In the genomic region with DNA sequence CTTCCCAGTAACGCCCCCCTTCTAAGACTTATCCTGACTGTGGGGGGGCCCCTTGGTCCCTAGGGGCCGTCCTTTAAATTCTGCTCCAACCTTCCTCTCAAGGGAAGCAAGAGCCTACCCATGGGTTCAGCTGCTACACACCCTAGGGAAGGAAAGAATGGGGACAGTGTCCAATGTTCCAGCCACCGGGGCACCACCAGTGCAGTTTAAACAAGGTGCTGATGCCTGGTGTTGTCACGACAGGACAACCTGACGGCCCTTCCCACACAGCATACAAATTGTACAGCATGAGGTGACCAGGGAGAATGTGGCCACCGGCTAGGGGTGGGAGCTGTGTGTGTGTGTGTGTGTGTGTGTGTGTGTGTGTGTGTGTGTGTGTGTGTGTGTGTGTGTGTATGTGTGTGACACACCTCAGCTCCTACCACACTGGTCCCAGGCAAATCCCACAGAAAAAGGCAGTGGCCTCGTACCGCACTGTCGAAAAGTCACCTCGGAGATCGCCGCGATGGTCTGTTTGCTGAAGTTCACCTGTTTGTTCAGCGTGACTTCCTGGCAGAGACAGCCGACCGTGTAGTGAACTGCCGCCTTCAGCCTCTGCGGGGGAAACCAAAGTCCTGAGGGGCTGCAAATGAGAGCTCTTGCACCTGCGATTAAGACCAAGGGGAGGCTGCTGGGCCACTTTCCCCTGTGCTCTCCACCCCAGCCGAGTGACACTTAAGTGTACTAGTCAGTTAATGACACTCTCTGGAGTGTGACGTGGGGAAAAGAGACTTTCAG, we compare ENCODE assay signal across 20 mouse cellular contexts. TPM values are rescaled to one million over a fixed set of nuclear protein-coding genes. Genes with fewer than 3 reads are reported as not detected.
DNase-seq lines count a peak whose midpoint lies in the region; ATAC-seq and TF ChIP-seq lines count a peak whose summit lies in the region.
"Had no signal": no experiment of that assay in that cellular context is flagged by ENCODE, and none has a peak within 500 bp of the region (broad histone marks: within the 10 kb centered on the region; RNA-seq: fewer than 3 reads in every experiment).

No protein-coding gene starts in this region.

- ATAC-seq in liver, embryonic 16.5 days (ENCODE audit: low read depth), result peak; percentile 50; the same call in 1 of the 2 replicates
- no peak for ATAC-seq in midbrain, embryonic 13.5 days
- ATAC-seq: forebrain, embryonic 14.5 days; inflammation-experienced regulatory T-cells, adult 6 months had no signal

- no peak for TF ChIP-seq RAD21 in CH12.LX (IDR thresholded peaks at IDR 0.05; ENCODE audit: low read depth, low read length)

- H3K4me3 ChIP-seq in gastrocnemius, adult 2 months, result no peak overlapping the region
- H3K4me3 ChIP-seq in CH12.LX (replicated peaks in 1 of 3; ENCODE audit: low read depth in 2 of 3, low read length in 2 of 3, poor library complexity in 1 of 3), result peak overlapping the region in 2 of 3 experiments; percentile 30 to 34
- no peak overlapping the region for H3K4me3 ChIP-seq in liver, embryonic 16.5 days (ENCODE audit: low read depth, low read length)
- no peak overlapping the region for H3K4me3 ChIP-seq in midbrain, embryonic 13.5 days (replicated peaks)
- H3K4me3 ChIP-seq: heart, embryonic 15.5 days; kidney, embryonic 15.5 days; neural tube, embryonic 13.5 days had no signal

- H3K27me3 ChIP-seq in CH12.LX (replicated peaks), result no peaks in the 10 kb centered on the region
- H3K27me3 ChIP-seq in liver, embryonic 16.5 days (ENCODE audit: control insufficient read depth, insufficient read depth, low read depth, low read length), result no peaks in the 10 kb centered on the region
- H3K27me3 ChIP-seq in midbrain, embryonic 13.5 days, result no peaks in the 10 kb centered on the region
- H3K27me3 ChIP-seq: heart, embryonic 15.5 days; kidney, embryonic 15.5 days; neural tube, embryonic 13.5 days had no signal

- no peak for TF ChIP-seq CTCF in gastrocnemius, adult 2 months (IDR thresholded peaks at IDR 0.05)
- no peak for TF ChIP-seq CTCF in CH12.LX (conservative IDR thresholded peaks at IDR 0.05 in 1 of 2, IDR thresholded peaks at IDR 0.05 in 1 of 2; ENCODE audit: low read depth in 2 of 2, low read length in 2 of 2)

- H3K9ac ChIP-seq in CH12.LX (ENCODE audit: insufficient read depth, low read depth), result no peak overlapping the region
- no peak overlapping the region for H3K9ac ChIP-seq in liver, embryonic 16.5 days (ENCODE audit: low read depth, low read length)
- H3K9ac ChIP-seq in midbrain, embryonic 13.5 days (replicated peaks), result no peak overlapping the region
- H3K9ac ChIP-seq: heart, embryonic 15.5 days; kidney, embryonic 15.5 days; liver, embryonic 14.5 days; neural tube, embryonic 13.5 days had no signal

- H3K4me1 ChIP-seq in CH12.LX (ENCODE audit: control insufficient read depth in 1 of 2, insufficient read depth in 2 of 2), result peaks cover 9 to 62% of the 10 kb centered on the region in 2 experiments
- peaks cover 7% of the 10 kb centered on the region for H3K4me1 ChIP-seq in liver, embryonic 16.5 days (ENCODE audit: control insufficient read depth, low read depth, low read length)
- peaks cover 8% of the 10 kb centered on the region for H3K4me1 ChIP-seq in midbrain, embryonic 13.5 days (replicated peaks)

- 74% methylated on average over 21 of the region's 21 CpGs for WGBS in liver, embryonic 16.5 days (ENCODE audit: insufficient replicate concordance)
- WGBS in midbrain, embryonic 13.5 days, result 89% methylated on average over 21 of the region's 21 CpGs

- in situ Hi-C loops in CH12.LX (cut with MboI; ENCODE audit: low pct_ligation_motif_present, low pct_unique_long_range_greater_than_20kb, low sequenced_read_pairs), result no loop called here

- peaks cover 15 to 48% of the 10 kb centered on the region in 2 experiments for H3K36me3 ChIP-seq in CH12.LX (replicated peaks in 1 of 2; ENCODE audit: control insufficient read depth in 1 of 2, insufficient read depth in 1 of 2, low read length in 1 of 2)
- H3K36me3 ChIP-seq in liver, embryonic 16.5 days (ENCODE audit: control insufficient read depth, insufficient read depth), result no peaks in the 10 kb centered on the region
- H3K36me3 ChIP-seq in midbrain, embryonic 13.5 days, result peaks cover 34% of the 10 kb centered on the region

- peak; percentile 34; the same call in 1 of the 2 replicates for TF ChIP-seq EP300 in CH12.LX (IDR thresholded peaks at IDR 0.05; ENCODE audit: low read length)

- DNase-seq in gastrocnemius, adult 2 months, result peak; percentile 16
- DNase-seq in gastrocnemius, postnatal 10 days, result no peak
- peak; percentile 78 for DNase-seq in CH12.LX (ENCODE audit: extremely low read depth)
- peak; percentile 31 to 32 for DNase-seq in spleen, postnatal 14 days (ENCODE audit: low spot score in 2 of 2)
- no peak for DNase-seq in frontal cortex, postnatal 10 days (ENCODE audit: low spot score in 2 of 2)
- no peak for DNase-seq in left cerebral cortex, postnatal 36 days (ENCODE audit: low spot score in 2 of 2)
- DNase-seq: adrenal gland, postnatal 10 days; cerebellum, adult 8-10 months; layer of hippocampus, postnatal 36 days; left cerebral cortex, postnatal 4 days had no signal

- H3K27ac ChIP-seq in gastrocnemius, adult 2 months, result no peak overlapping the region
- peak overlapping the region; percentile 90 for H3K27ac ChIP-seq in CH12.LX (ENCODE audit: insufficient read depth, low read depth)
- H3K27ac ChIP-seq in liver, embryonic 16.5 days (ENCODE audit: low read length), result peak overlapping the region; percentile 21; the same call in 1 of the 2 replicates
- no peak overlapping the region for H3K27ac ChIP-seq in midbrain, embryonic 13.5 days
- H3K27ac ChIP-seq: heart, embryonic 15.5 days; kidney, embryonic 15.5 days; liver, embryonic 14.5 days; neural tube, embryonic 13.5 days had no signal

- H3K79me2 ChIP-seq in CH12.LX (replicated peaks; ENCODE audit: control insufficient read depth, extremely low read depth, insufficient read depth, poor library complexity, severe bottlenecking), result 0 out of 2 replicates have a peak, but pooled peaks cover 5% of the 10 kb centered on the region

- dilution Hi-C loops in CH12.LX (cut with MboI; ENCODE audit: extremely low pct_ligation_motif_present, extremely low pct_unique_long_range_greater_than_20kb, low sequenced_read_pairs), result no loop called here

- no peaks in the 10 kb centered on the region for H3K9me3 ChIP-seq in CH12.LX (replicated peaks; ENCODE audit: low read length)
- no peaks in the 10 kb centered on the region for H3K9me3 ChIP-seq in liver, embryonic 16.5 days (replicated peaks; ENCODE audit: control insufficient read depth, low read length)
- no peaks in the 10 kb centered on the region for H3K9me3 ChIP-seq in midbrain, embryonic 13.5 days
- H3K9me3 ChIP-seq: heart, embryonic 15.5 days; kidney, embryonic 15.5 days; neural tube, embryonic 13.5 days had no signal

- intact Hi-C loops in gastrocnemius, adult 2 months (cut with DNase I), result no loop called here
- intact Hi-C loops in left cerebral cortex, postnatal 36 days (cut with DNase I), result no loop called here

- peak overlapping the region; percentile 44; the same call in 1 of the 2 replicates for H3K4me2 ChIP-seq in CH12.LX (ENCODE audit: insufficient read depth, low read depth, poor library complexity, severe bottlenecking)
- H3K4me2 ChIP-seq in liver, embryonic 16.5 days (ENCODE audit: low read depth, low read length), result no peak overlapping the region
- no peak overlapping the region for H3K4me2 ChIP-seq in midbrain, embryonic 13.5 days (replicated peaks)
- H3K4me2 ChIP-seq: heart, embryonic 15.5 days; kidney, embryonic 15.5 days; neural tube, embryonic 13.5 days had no signal

- no peak for TF ChIP-seq POLR2A in CH12.LX (IDR thresholded peaks at IDR 0.05; ENCODE audit: low read depth, low read length)

RNA-seq across cellular contexts. Expression of a gene that starts 5.4 kb away (rescaled TPM):
- under 1 TPM; 0.36 to 0.51 TPM for total RNA-seq in gastrocnemius, adult 2 months (2021)
- under 1 TPM; 0.63 to 0.97 TPM for total RNA-seq in gastrocnemius, postnatal 10 days (2021)
- total RNA-seq in CH12.LX (2012; rRNA removed) (0.50 and 0.59 TPM in 2 replicates), CH12.LX (2014; rRNA removed) (not detected in 2 replicates)
- 0.94 and 1.4 TPM in 2 replicates for polyA plus RNA-seq in CH12.LX (2012; ENCODE audit: insufficient read length, low read depth)
- polyA plus RNA-seq in liver, embryonic 16.5 days (2015; fragmentation: Nextera tagmentation; extraction: Ambion mirVana), result not detected in 2 replicates
- polyA plus RNA-seq in midbrain, embryonic 13.5 days (2015; fragmentation: Nextera tagmentation; extraction: Ambion mirVana), result 0.42 and 0.53 TPM in 2 replicates
- total RNA-seq in left cerebral cortex, postnatal 36 days (2021), result 10 to 100 TPM; 12.1 to 14.8 TPM
- total RNA-seq: granulocyte monocyte progenitor cell, adult 5-6 weeks had no signal
- polyA plus RNA-seq: liver, embryonic 14.5 days; neural tube, embryonic 13.5 days; stomach, embryonic 16.5 days had no signal

RNA-seq across cellular contexts. Expression of a gene that starts 5.5 kb away (rescaled TPM):
- 1 to 10 TPM; 6.5 to 7.0 TPM for total RNA-seq in gastrocnemius, adult 2 months (2021)
- total RNA-seq in gastrocnemius, postnatal 10 days (2021), result 10 to 100 TPM in 1 of 2 experiments, 1 to 10 TPM in 1; 8.8 to 10.7 TPM
- 19.5 and 22.9 TPM in 2 replicates for total RNA-seq in CH12.LX (2012; rRNA removed)
- 43.7 and 47.9 TPM in 2 replicates for total RNA-seq in CH12.LX (2014; rRNA removed)
- 74.6 and 94.0 TPM in 2 replicates for polyA plus RNA-seq in CH12.LX (2012; ENCODE audit: insufficient read length, low read depth)
- polyA plus RNA-seq in liver, embryonic 16.5 days (2015; fragmentation: Nextera tagmentation; extraction: Ambion mirVana), result 10.6 and 12.3 TPM in 2 replicates
- polyA plus RNA-seq in midbrain, embryonic 13.5 days (2015; fragmentation: Nextera tagmentation; extraction: Ambion mirVana), result 22.9 and 24.6 TPM in 2 replicates
- total RNA-seq in left cerebral cortex, postnatal 36 days (2021), result 10 to 100 TPM; 20.0 to 24.3 TPM

RNA-seq across cellular contexts. Expression of a gene that starts 28.0 kb away (rescaled TPM):
- total RNA-seq in gastrocnemius, adult 2 months (2021), result 10 to 100 TPM; 60.4 to 90.0 TPM
- total RNA-seq in gastrocnemius, postnatal 10 days (2021), result 10 to 100 TPM; 36.3 to 39.5 TPM
- total RNA-seq in CH12.LX (2012; rRNA removed) (26.8 and 27.2 TPM in 2 replicates), CH12.LX (2014; rRNA removed) (23.4 and 23.7 TPM in 2 replicates)
- polyA plus RNA-seq in CH12.LX (2012; ENCODE audit: insufficient read length, low read depth), result 42.0 and 44.8 TPM in 2 replicates
- polyA plus RNA-seq in liver, embryonic 16.5 days (2015; fragmentation: Nextera tagmentation; extraction: Ambion mirVana), result 16.0 and 17.0 TPM in 2 replicates
- polyA plus RNA-seq in midbrain, embryonic 13.5 days (2015; fragmentation: Nextera tagmentation; extraction: Ambion mirVana), result 24.7 and 25.5 TPM in 2 replicates
- 10 to 100 TPM; 52.3 to 62.9 TPM for total RNA-seq in left cerebral cortex, postnatal 36 days (2021)

RNA-seq across cellular contexts. Expression of a gene that starts 32.3 kb away (rescaled TPM):
- total RNA-seq in gastrocnemius, adult 2 months (2021), result 10 to 100 TPM; 21.6 to 24.3 TPM
- total RNA-seq in gastrocnemius, postnatal 10 days (2021), result 10 to 100 TPM; 23.2 to 26.5 TPM
- total RNA-seq in CH12.LX (2012; rRNA removed) (48.5 and 51.3 TPM in 2 replicates), CH12.LX (2014; rRNA removed) (60.3 and 63.6 TPM in 2 replicates)
- 59.2 and 67.7 TPM in 2 replicates for polyA plus RNA-seq in CH12.LX (2012; ENCODE audit: insufficient read length, low read depth)
- polyA plus RNA-seq in liver, embryonic 16.5 days (2015; fragmentation: Nextera tagmentation; extraction: Ambion mirVana), result 28.7 and 31.1 TPM in 2 replicates
- 50.6 and 55.6 TPM in 2 replicates for polyA plus RNA-seq in midbrain, embryonic 13.5 days (2015; fragmentation: Nextera tagmentation; extraction: Ambion mirVana)
- total RNA-seq in left cerebral cortex, postnatal 36 days (2021), result 10 to 100 TPM; 48.4 to 57.5 TPM

RNA-seq across cellular contexts. Expression of a gene that starts 34.6 kb away (rescaled TPM):
- total RNA-seq in gastrocnemius, adult 2 months (2021), result 10 to 100 TPM; 14.4 to 19.1 TPM
- 10 to 100 TPM; 27.1 to 31.3 TPM for total RNA-seq in gastrocnemius, postnatal 10 days (2021)
- 51.6 and 52.5 TPM in 2 replicates for total RNA-seq in CH12.LX (2012; rRNA removed)
- total RNA-seq in CH12.LX (2014; rRNA removed), result 41.6 and 50.1 TPM in 2 replicates
- 251 and 277 TPM in 2 replicates for polyA plus RNA-seq in CH12.LX (2012; ENCODE audit: insufficient read length, low read depth)
- 64.0 and 69.6 TPM in 2 replicates for polyA plus RNA-seq in liver, embryonic 16.5 days (2015; fragmentation: Nextera tagmentation; extraction: Ambion mirVana)
- polyA plus RNA-seq in midbrain, embryonic 13.5 days (2015; fragmentation: Nextera tagmentation; extraction: Ambion mirVana), result 116 and 118 TPM in 2 replicates
- total RNA-seq in left cerebral cortex, postnatal 36 days (2021), result 10 to 100 TPM; 35.2 to 36.5 TPM

Comparison
In these comparisons a context has a peak if more than half of its experiments do, and no peak if none do; other contexts are left out.
1. DNase-seq: peak in gastrocnemius, adult 2 months (single experiment), CH12.LX (single experiment) and spleen, postnatal 14 days (2 of 2); none in gastrocnemius, postnatal 10 days (single experiment), frontal cortex, postnatal 10 days (0 of 2) and left cerebral cortex, postnatal 36 days (0 of 2).
2. H3K27ac ChIP-seq: peak in CH12.LX (single experiment) and liver, embryonic 16.5 days (single experiment); none in gastrocnemius, adult 2 months (single experiment) and midbrain, embryonic 13.5 days (single experiment).
3. H3K4me3 ChIP-seq: peak in CH12.LX (2 of 3); none in gastrocnemius, adult 2 months (single experiment), liver, embryonic 16.5 days (single experiment) and midbrain, embryonic 13.5 days (single experiment).
4. RNA of a gene that starts 5.4 kb away (total RNA-seq): 12.1 to 14.8 TPM in left cerebral cortex, postnatal 36 days; 0.63 to 0.97 TPM in gastrocnemius, postnatal 10 days, 0.50 to 0.59 TPM in CH12.LX and 0.36 to 0.51 TPM in gastrocnemius, adult 2 months; every median in the first group is over 4 times any median in the second.